Mouse (Mus musculus) frontal cortex, adult (tissue): Measurements from ENCODE around the gene Mad1l1.

Experiments used
- ATAC-seq: cut with Nextera tagmentation; 2 replicates; pipeline ENCODE4 v1.9.2; 2017; ENCODE audit warnings: mild to moderate bottlenecking, moderate library complexity, mixed read lengths; ENCODE audit not compliant: low TSS enrichment

Mad1l1 gene

DNA sequence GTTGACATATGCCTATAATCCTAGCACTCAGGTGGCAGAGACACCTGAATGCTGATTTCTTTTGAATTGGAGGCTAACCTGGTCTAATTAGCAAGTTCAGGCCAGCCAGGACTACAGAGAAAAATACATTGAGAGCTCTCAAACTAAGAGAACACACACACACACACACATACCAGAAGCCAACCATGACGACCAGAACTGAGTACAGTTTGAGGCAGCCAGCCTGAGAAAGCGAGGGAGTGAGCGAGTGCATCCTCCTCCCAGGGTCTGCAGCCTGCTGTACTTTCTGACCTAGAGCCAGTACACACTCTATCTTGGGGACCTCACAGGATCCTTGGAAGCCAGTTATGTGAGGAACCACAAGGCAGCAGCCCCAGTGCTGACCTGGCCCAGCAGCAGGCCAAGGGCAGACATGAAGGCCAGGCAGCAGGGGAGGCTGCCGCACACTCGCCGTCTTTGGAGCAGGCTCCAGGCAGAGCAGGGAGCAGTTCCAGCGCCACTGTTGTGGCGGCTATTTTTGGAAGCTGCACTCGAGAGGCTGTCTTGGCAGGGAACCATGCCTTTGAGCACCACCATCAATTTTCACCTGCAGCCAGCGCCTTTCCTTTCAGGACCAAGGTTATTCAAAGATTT is 143.2 kb downstream of the Mad1l1 start:
- peak; percentile 52; the same call in 1 of the 2 replicates for ATAC-seq

DNA sequence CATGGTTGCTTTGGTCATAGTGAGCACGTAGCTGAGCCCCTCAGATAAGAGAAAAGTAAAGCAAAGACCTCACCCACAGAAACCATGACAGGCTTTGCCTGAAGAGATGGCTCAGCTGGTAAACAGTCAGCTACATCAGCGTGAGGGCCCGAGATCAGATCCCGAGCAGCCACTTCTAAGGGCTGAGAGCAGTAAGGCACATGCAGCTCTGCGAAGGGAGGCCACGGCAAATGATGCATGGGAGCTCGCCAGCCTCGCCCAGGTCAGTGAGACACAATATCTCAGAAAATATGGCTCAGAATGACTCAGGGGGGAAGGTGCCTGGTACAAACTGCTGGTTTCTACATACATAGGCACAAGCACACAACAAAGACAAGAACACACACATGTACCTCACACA is 143.8 kb downstream of the Mad1l1 start:
- ATAC-seq: no peak

DNA sequence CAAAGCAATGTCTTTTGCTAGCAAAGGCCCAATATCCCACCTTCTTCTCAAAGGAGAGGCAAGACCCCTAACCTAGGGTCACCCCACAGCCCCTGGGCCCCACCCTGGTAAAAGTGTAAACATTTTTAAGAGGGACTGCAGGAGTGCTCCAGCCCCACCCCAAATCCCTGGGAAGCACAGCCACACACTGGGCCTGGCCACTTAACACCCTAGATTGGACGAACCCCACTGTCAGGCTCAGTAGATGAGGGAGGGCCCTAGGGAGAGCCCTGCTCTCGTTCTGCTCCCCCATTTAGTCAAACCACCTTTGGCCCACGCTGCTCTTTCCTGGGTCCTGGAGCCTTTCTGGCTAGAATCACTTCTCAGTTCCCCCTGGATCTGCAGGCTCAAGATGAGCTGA is 145.0 kb downstream of the Mad1l1 start:
- ATAC-seq: no peak

DNA sequence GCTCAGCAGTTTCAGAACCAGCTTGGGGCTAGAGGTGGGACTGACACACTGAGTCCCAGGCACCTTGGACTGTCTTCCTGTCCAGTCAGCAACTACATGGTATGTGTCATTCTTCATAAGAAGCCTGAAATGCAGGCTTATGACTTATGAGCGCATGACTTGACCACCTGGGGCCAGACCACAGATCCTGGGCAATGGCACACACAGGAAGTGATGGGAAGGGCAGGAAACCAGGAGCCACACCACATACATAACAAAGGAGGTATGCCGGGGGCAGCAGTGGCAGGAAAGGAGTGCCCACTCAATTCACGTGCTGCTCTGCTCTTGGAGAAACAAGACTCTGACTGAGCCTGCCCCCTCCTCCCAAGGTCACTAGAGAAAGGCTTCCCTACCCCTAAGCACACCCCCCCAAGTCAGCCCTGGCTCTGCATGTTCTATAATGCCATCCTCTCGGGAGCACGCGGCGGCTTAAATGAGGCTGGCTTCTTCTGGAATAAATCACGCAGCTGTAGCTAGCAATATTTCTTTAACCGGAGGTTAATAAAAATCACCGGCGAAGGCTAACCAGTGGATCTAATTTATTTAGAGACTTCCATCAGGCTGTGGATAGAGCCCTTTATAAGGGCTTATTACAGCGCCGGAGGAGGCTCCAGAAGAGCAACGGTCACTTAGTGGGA is 146.4 kb downstream of the Mad1l1 start:
- ATAC-seq: no peak

DNA sequence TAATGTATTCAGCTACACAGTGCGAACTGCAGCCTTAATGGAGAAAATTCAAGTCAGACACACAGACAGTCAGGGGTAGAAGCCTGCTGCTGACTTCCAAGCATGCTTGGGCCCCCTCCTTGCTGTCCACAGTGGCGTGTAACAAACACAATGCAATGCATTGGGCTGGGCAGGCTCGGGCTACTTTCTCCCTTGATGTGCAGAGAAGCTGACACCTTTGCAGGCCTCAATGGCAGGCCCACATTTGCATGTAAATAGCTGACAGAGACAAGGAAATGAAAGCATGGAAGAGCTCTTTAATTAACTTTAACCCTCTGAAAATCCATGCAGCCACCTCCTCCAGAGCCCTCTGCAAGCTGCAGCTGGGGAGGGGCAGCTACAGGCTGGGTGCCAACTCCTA is 147.3 kb downstream of the Mad1l1 start:
- no peak for ATAC-seq

DNA sequence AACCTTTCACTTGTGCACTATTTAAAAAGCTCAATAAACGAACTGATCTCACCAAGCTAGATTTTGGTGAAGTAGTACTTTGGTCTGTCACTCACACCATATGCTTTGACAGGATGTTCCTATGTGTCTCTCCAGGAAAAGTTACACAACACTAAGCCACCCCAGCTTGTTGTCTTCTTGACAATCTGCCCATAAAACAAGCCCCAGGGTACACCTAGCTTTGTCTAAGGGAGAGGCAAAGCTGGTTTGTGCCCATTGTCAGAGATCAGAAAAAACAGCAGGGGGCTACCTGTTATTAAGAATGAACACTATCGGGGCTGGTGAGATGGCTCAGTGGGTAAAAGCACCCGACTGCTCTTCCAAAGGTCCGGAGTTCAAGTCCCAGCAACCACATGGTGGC is 148.2 kb downstream of the Mad1l1 start:
- ATAC-seq: no peak

DNA sequence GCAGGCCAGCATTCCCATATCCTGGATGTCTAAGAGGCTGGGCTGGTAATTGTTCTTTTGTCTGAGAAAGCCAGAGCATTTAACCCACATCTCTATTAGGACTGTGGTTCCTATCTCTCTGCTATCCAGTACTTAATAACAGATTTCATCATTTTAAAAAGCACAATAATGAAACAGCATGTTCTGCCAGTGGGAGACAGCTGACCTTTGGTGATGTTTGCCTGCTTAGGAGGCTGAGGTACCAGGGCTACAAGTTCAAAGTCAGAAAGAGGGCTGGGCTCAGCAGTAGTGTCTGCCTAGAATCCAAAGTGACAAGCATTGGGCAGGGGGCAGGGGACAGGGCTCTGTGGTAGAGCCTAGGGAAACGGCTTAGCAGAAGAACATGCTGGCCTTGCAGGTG is 149.6 kb downstream of the Mad1l1 start:
- no peak for ATAC-seq

DNA sequence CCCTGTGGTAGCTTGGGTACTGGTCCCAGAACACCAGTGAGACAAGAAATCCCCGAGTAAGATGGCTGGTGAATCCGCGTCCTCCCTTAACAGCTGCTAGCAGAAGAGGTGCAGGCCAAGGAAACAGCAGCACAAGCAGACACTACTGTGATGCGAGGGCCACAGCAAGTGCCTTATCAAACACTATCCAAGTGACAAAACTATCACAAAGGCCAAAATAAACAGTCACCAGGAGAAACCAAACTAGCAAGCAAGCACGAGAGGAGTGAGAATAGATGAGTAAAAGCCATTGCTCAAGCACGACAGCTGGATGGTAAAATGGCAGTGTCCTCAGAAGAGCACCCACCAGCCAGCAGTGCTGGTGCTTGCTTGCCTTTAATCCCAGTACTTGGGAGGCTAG is 153.8 kb downstream of the Mad1l1 start:
- ATAC-seq: no peak

DNA sequence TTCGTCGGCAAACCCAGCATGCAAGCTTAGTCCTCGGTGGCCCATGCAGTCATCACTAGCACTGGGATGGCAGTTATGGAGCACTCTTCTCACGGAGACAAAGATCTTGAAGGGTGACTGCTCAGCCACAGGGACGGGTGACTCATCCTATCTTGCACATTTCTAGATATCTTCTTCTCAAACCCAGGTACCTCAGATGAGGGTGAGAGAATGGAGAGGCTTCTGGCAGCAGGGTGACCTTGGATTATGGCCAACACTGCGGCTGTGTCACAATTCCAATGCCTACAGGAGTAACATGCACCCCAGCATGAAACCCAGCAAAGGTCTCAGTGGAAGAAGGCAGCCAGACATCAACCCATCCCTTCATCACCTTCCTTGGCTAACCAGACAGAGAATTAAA is 154.3 kb downstream of the Mad1l1 start:
- ATAC-seq: no peak

DNA sequence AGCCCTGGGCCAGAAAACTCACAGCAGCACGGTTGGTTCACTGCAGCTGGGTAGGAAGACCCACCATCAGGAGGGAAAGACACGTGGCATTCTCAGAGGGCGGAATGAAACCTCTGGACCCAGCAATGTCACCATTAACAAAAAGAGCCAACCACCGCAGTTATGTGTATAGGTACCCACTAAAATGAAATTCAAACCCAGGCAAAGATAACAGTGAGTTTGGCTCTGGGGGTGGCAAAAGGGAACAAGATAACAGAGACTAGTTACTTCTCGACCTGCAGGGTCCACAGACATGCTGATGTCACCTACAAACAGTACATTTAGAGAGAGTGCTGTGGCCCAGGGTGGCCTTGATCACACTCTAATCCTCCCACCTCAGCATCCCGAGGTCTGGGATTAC is 157.4 kb downstream of the Mad1l1 start:
- ATAC-seq: no peak

DNA sequence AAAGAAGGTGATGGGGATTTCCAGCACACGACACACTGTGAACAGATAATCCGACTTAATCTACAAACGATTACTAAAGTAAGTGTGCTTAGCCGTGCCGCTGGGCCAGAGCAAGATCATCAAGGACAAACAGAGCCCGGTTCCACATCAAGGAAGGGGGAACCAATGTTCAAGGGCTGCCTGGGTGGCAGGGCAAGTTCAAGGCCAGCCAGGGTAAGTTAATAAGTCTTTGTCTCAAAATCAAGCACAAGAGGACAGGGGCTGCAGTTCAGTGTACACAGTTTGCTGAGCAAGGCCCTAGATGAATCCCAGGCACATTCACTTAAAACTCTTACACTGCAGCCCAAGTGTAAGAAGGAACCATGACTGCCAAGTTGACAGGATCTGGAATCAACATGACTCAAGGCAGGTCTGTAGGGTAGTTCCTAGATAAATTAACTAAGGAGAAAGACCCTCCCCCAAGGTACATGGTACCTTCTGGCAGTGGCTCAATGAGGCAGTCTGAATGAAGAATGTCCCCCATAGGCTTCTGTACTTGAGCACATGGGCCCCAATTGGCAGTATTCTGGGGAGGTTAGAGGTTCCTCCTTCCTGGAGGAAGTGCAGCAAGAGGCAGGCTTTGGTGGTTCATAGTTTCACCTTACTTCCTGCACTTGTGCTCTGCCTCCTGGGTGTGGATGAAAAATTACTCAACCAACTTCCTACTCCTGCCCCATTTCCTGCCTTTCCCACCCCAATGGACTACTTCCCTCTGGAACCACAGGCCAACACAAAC is 159.1 kb downstream of the Mad1l1 start:
- no peak for ATAC-seq

DNA sequence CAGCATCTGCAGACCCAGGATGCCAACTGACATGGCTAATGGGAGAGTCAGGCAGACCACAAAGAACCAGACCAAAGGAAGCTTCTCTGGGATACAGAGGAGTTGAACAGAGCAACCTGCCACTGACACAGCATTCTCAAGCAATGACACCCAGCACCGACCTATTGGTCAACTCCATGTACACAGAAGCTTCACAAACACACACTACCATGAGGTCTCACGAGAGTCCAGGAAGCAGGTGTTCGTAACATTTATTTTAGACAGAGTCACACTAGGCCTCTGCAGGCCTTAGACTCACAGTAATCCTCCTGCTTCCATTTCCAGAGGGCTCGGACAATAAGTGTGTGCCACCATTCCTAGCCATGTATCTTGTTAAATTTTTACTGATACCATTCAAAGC is 162.3 kb downstream of the Mad1l1 start:
- ATAC-seq: no peak

DNA sequence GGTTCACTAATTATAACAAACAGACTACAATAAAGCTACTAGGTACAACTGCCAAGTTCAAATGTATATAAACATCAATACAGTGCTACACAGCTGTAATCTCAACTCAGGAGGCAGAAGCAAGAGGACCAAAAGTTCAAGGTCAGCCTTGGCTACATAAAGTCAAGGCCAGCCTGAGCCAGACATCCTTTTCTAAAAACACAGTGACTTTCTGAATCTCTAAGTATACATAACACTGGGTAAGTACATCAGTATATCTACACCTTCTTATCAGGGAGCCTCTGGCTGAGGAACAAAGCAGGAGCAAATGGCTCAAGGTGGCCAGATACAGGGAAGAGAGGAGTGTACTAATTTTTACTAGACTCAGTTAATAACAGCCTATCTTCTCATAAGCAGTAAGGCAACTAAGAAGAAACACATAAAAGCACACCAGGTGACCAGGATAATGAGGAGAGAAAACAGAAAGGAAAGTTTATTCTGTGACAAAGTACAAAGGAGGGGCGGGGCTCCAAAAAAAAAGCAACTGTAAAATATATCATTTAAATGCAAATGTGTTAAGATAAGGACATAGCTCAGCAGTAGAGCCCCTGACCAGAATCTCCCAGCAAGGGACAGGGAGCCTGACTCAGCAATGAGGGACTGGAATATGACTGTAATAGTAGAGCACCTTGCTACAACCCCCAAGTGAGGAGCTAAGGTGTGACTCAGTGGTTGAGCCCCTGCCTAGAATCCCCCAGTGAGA is 163.3 kb downstream of the Mad1l1 start:
- ATAC-seq: no peak

DNA sequence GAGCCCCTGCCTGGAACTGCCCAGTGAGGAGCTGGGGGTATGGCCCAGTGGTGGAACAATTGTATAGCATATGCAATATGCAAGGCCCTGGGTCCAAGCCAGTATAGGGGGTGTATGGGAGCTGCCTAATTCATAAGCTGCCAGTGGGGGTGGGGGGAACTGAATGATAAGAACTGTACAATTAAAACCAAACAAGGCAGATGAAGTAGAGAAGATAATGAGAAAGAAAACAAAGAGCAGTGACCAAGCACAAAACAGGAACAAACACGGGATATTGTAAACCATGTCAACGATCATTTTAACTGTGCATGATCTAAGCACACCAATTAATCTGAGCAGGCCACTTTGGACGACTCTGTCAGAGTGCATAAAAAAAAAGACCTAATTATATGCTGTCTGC is 167.2 kb downstream of the Mad1l1 start:
- ATAC-seq: no peak

DNA sequence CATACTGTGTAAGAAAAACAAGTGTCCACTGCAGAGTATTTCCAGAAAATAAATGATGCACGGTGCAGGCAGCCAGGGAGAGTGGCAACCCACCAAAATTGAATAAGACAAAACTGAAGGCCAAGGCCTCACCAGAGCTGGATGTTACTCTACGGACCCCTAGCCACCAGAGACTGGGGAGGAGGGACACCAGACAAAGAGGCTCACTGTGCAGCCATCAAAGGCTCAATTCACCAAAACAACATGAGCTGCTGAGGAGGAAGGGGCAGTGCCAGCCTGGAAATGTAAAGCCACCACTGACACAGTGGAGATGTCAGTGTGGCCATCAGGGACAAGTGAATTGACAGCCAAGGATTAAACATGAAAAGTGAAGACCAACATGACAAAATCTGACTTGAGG is 169.5 kb downstream of the Mad1l1 start:
- peak; percentile 31; the same call in 1 of the 2 replicates for ATAC-seq

DNA sequence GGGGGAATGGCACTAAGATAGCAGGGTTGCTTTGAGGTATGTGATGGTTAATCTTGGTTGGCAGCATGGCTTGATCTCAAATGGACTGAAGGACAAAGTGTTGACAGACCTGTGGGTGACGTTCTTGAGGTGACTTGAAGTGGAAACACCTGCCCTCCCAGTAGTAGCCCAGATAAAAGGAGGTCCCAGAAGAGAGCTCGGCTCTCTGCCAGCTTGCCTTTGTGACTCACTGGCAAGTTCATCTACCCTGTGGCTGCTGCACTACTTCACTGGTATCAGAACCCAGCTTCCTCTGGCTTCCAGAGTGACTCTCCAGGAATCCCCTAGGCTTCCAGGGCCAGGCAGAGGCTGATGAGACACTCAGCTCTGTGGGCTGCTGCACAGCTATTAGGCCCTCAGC is 170.2 kb downstream of the Mad1l1 start:
- no peak for ATAC-seq

DNA sequence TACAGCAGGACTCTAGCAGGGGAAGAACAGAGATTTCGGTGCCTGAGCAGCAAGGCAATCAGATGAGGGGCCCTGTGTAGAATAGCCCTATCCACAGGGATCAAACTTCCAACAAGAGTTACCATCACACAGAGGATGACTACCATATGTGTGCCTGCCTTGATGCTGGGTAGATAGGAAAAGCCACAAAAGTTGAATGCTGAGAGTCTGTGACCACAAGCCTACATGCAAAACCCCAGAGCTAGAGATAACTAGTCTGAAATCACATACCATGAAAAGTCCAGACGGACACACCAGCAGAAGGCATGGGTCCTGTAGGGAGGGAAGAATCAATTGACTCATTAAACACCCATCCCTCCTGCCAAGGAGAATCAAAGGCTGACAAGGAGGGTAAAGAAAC is 170.7 kb downstream of the Mad1l1 start:
- no peak for ATAC-seq

DNA sequence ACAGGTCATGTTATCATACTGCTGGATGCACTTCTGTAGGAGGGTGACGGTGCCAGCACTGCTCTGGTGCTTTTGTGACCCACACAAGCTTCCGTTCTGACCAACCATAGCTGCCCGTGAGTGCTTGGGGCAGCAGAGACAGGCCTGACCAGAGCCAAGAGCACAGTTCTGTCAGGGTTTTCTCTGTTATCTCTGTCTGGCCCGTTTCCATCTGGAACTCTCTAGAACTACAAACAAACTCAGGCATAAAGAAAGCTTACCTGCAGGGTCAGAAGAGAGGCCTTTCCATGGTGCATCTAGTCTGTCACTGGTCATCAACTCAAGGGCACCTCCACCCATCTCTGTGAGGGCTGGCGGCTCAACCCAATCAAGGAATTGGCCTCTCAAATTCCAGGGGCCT is 171.2 kb downstream of the Mad1l1 start:
- no peak for ATAC-seq

DNA sequence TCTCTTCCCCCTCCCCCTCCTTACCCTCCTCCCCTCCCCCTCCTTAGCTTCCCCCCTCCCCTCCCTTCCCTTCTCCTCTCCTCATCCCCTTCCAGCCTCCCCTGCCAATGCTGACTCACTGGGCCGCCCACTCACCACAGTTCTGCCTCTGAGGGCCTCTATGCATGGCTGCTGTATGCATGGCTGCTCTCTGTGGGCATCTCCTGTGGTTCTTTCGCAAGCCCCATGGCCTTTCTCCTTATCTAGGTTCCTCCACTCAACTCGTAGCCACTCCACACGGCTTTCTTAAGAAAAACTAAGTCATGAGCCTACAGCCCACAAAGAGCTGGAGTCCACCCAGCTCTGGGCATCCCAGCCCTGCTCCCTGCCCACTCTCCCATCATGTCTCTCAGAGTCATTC is 172.1 kb downstream of the Mad1l1 start:
- peak; percentile 86; the same call in 1 of the 2 replicates for ATAC-seq

DNA sequence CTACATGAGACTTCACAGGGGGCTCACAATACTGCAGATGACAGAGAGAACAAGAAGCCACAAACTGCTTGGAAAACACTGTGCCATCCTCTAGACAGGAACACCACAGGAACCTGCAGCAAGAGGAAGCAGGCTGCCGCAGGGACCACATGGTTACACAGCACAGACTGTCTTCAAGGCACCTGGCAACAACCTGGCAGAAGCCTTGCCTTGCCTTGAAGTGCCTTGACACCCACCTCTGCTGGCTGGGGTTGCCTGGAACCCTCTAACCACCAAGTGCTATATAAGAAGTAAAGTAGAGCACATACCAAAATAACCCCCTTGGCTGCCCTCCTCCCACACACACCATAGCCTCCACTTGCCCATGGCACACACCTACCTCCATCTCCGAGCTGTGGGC is 177.8 kb downstream of the Mad1l1 start:
- no peak for ATAC-seq

DNA sequence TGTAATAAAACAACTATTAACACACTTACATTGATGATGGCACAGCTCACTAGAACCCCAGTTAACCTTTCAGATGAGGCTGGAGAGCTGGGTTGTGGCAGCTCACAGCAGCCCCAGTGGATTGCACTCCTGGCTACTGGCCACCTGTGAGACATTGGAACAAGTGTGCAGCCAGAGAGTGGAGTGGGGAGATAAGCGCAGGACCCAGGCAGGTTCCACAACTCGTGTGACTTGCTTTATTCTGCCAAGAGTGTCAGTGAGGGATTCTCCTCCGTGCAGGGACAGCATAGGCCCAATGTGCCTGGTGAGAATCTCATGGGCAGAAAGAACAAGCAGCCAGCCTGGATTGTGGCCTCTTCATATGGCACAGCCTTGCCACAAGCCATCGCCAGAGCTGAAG is 180.0 kb downstream of the Mad1l1 start:
- no peak for ATAC-seq

DNA sequence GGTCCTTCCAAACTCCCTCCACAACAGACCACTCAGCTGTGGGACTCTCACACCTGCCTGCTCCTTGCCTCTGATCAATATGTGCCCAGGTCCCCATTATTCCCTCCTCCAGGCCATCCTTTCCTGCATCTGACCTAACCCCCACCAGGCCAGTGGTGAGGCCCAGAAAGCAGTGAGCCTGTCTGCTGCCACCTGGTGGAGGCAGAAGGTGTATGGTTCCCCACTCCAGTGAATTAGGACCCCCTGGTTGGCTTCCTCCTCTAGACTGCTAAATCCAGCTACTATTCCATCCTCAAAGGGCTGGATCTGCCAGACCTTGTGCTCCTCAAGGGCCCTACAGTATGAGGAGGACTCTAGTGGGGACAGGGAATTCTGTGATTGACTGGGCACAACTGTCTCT is 181.1 kb downstream of the Mad1l1 start:
- ATAC-seq: 0 out of 2 replicates have a peak, but pooled peaks have one; percentile 36
